Mouse (Mus musculus) neural tube, embryonic 14.5 days (tissue): Measurements from ENCODE around the gene Camsap2. TPM values are rescaled to one million over a fixed set of nuclear protein-coding genes. Genes with fewer than 3 reads are reported as not detected.
A peak's percentile ranks its signal among the peaks of the same experiment; 100 is the strongest.

Experiments
- ATAC-seq: fragments of 200-750 bp; cut with Nextera tagmentation; 2 replicates; pipeline ENCODE4 v1.8.0; 2017; ENCODE audit warnings: low read depth, mild to moderate bottlenecking, moderate TSS enrichment, moderate library complexity
- H3K27ac ChIP-seq: fragments of 300-500 bp; sonication (generic); 2 replicates; pipeline ENCODE4 v1.5.1; 2014; ENCODE audit warnings: low read depth, mild to moderate bottlenecking, control low read depth, low read length, moderate library complexity, mixed read lengths
- H3K27me3 ChIP-seq: fragments of 300-500 bp; sonication (generic); 2 replicates; pipeline ENCODE4 v1.6.1; 2014; ENCODE audit warnings: low read length; ENCODE audit not compliant: control insufficient read depth, insufficient read depth
- H3K36me3 ChIP-seq: fragments of 300-500 bp; sonication (generic); 2 replicates; pipeline ENCODE4 v1.6.1; 2014; ENCODE audit warnings: low read length, mixed read lengths; ENCODE audit not compliant: control insufficient read depth, insufficient read depth
- H3K4me1 ChIP-seq: fragments of 300-500 bp; sonication (generic); 2 replicates; pipeline ENCODE4 v1.6.1; 2014; ENCODE audit warnings: low read length; ENCODE audit not compliant: control insufficient read depth, insufficient read depth
- H3K4me2 ChIP-seq: fragments of 300-500 bp; sonication (generic); 2 replicates; pipeline ENCODE4 v1.6.1; 2014; ENCODE audit warnings: mild to moderate bottlenecking, low read depth, low read length, control low read depth
- H3K4me3 ChIP-seq: fragments of 300-500 bp; sonication (generic); 2 replicates; pipeline ENCODE4 v1.5.1; 2014; ENCODE audit warnings: low read depth, low read length, control low read depth, mixed read lengths
- H3K9ac ChIP-seq: fragments of 300-500 bp; sonication (generic); replicated peaks from 2 replicates; pipeline ENCODE4 v1.6.1; 2014; ENCODE audit warnings: low read depth, mild to moderate bottlenecking, control low read depth, low read length, mixed read lengths
- H3K9me3 ChIP-seq: fragments of 300-500 bp; sonication (generic); 2 replicates; pipeline ENCODE4 v1.6.1; 2016; ENCODE audit warnings: low read length; ENCODE audit not compliant: control insufficient read depth
- WGBS: fragments of 180-500 bp; shearing (Covaris S2); extraction: QIAGEN DNeasy Blood & Tissue Kit; methylation state at CpG from one replicate; pipeline ENCODE4 v1.1.7; 2014; 5-methylcytosine and 5-hydroxymethylcytosine counted together
- polyA plus RNA-seq: library from polyadenylated mRNA; unstranded; fragments of >200 nt; fragmentation: Nextera tagmentation; extraction: Ambion mirVana; gene quantifications from 2 replicates; pipeline ENCODE4 v1.2.1, GENCODE M21; 2014

Gene Camsap2
- polyA plus RNA-seq, 1 experiment from 2014 or later = 65.6 TPM

GRCm38 (mm10) chr1:136228328-136229039 is 117.4 kb downstream of the Camsap2 start:
- Histone ChIP-seq H3K27me3 (no peaks in the 10 kb centered on the region), H3K27ac (no peak overlapping the region), H3K4me1 (peaks cover 24% of the 10 kb centered on the region), H3K4me3 (no peak overlapping the region), H3K9me3 (no peaks in the 10 kb centered on the region), H3K36me3 (no peaks in the 10 kb centered on the region), H3K9ac (no peak overlapping the region), H3K4me2 (no peak overlapping the region)
- ATAC-seq = peak; percentile 13; the same call in 1 of the 2 replicates
- 7% methylated on average over 13 of the region's 13 CpGs for WGBS

GRCm38 (mm10) chr1:136227870-136228269 is 118.0 kb downstream of the Camsap2 start:
- H3K4me1 ChIP-seq = peaks cover 23% of the 10 kb centered on the region
- H3K4me3 ChIP-seq = no peak overlapping the region
- WGBS = 47% methylated on average over 4 of the region's 4 CpGs
- no peaks in the 10 kb centered on the region for H3K36me3 ChIP-seq
- H3K9ac ChIP-seq = no peak overlapping the region
- no peak overlapping the region for H3K4me2 ChIP-seq
- ATAC-seq = no peak
- H3K27ac ChIP-seq = no peak overlapping the region
- no peaks in the 10 kb centered on the region for H3K9me3 ChIP-seq
- H3K27me3 ChIP-seq = no peaks in the 10 kb centered on the region

- H3K27me3 ChIP-seq = no peaks in the 10 kb centered on the region
- no peak for ATAC-seq
- H3K4me2 ChIP-seq = no peak overlapping the region
- H3K36me3 ChIP-seq = no peaks in the 10 kb centered on the region
- no peak overlapping the region for H3K27ac ChIP-seq
- no peak overlapping the region for H3K4me3 ChIP-seq
- H3K4me1 ChIP-seq = peaks cover 15% of the 10 kb centered on the region
- 97% methylated on average over 8 of the region's 8 CpGs for WGBS
- no peak overlapping the region for H3K9ac ChIP-seq
- no peaks in the 10 kb centered on the region for H3K9me3 ChIP-seq
Observed at GRCm38 (mm10) chr1:136226626-136227025, 119.3 kb downstream of the Camsap2 start.

GRCm38 (mm10) chr1:136225846-136226245 is 120.1 kb downstream of the Camsap2 start:
- H3K9ac ChIP-seq = no peak overlapping the region
- H3K9me3 ChIP-seq = no peaks in the 10 kb centered on the region
- WGBS = 95% methylated on average over 8 of the region's 8 CpGs
- H3K27me3 ChIP-seq = no peaks in the 10 kb centered on the region
- H3K27ac ChIP-seq = no peak overlapping the region
- no peak for ATAC-seq
- H3K36me3 ChIP-seq = no peaks in the 10 kb centered on the region
- H3K4me3 ChIP-seq = no peak overlapping the region
- no peak overlapping the region for H3K4me2 ChIP-seq
- H3K4me1 ChIP-seq = peaks cover 12% of the 10 kb centered on the region

- no peaks in the 10 kb centered on the region for H3K36me3 ChIP-seq
Observed at GRCm38 (mm10) chr1:136223758-136224342, 122.1 kb downstream of the Camsap2 start.

GRCm38 (mm10) chr1:136222386-136222785 is 123.5 kb downstream of the Camsap2 start:
- Histone ChIP-seq H3K27me3 (no peaks in the 10 kb centered on the region), H3K4me3 (no peak overlapping the region), H3K4me1 (no peaks in the 10 kb centered on the region), H3K27ac (no peak overlapping the region), H3K9me3 (no peaks in the 10 kb centered on the region), H3K4me2 (no peak overlapping the region), H3K36me3 (no peaks in the 10 kb centered on the region), H3K9ac (no peak overlapping the region)
- 90% methylated on average over 10 of the region's 10 CpGs for WGBS
- ATAC-seq = no peak

More at GRCm38 (mm10) chr1:136223758-136224342, 122.1 kb downstream of the Camsap2 start:
- H3K4me1 ChIP-seq = peaks cover 8% of the 10 kb centered on the region
- H3K27ac ChIP-seq = no peak overlapping the region
- H3K9me3 ChIP-seq = no peaks in the 10 kb centered on the region
- H3K4me2 ChIP-seq = no peak overlapping the region
- no peak overlapping the region for H3K9ac ChIP-seq
- no peak overlapping the region for H3K4me3 ChIP-seq
- 87% methylated on average over 10 of the region's 10 CpGs for WGBS
- ATAC-seq = no peak
- H3K27me3 ChIP-seq = no peaks in the 10 kb centered on the region

- H3K4me2 ChIP-seq = no peak overlapping the region
- WGBS = 88% methylated on average over 10 of the region's 10 CpGs
- no peak overlapping the region for H3K4me3 ChIP-seq
- H3K9ac ChIP-seq = no peak overlapping the region
- no peaks in the 10 kb centered on the region for H3K9me3 ChIP-seq
- no peak overlapping the region for H3K27ac ChIP-seq
- no peaks in the 10 kb centered on the region for H3K27me3 ChIP-seq
- no peaks in the 10 kb centered on the region for H3K4me1 ChIP-seq
- no peak for ATAC-seq
- no peaks in the 10 kb centered on the region for H3K36me3 ChIP-seq
Observed at GRCm38 (mm10) chr1:136220037-136220871, 125.7 kb downstream of the Camsap2 start.
